Mouse (Mus musculus) kidney, postnatal 14 days (tissue): ENCODE results near the gene Timm17a.
A peak's percentile ranks its signal among the peaks of the same experiment; 100 is the strongest.

Experiments used
- DNase-seq: peaks from one replicate; pipeline ENCODE4 v3.0.0; 2022; ENCODE audit warnings: mixed read lengths

The Timm17a gene

GRCm38 (mm10) chr1:135313284-135314031 is at the start of gene Timm17a:
Gene Timm17a (minus strand): TSS chr1:135313778.
- peak; percentile 95 for DNase-seq

DNA sequence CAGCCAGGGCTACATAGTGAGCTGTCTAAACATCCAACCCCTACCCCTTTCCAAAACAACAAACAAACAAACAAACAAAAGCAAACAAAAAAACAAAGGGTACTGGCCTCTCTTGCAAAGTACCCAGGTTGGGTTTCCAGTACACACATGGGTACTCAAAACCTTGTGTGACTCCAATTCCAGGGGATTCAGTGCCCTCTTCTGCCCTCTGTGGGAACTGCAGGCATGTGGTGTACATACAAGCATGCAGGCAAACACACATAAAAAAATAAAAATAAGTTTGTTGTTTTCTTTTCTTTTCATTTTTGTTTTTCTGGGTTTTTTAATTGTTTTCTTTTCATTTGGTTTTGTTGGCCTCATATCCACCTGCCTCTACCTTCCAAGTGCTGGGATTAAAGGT is 48.5 kb upstream of the Timm17a start:
- no peak for DNase-seq

- no peak for DNase-seq
Observed at GRCm38 (mm10) chr1:135361491-135361890, 47.9 kb upstream of the Timm17a start.

GRCm38 (mm10) chr1:135359071-135359470 is 45.5 kb upstream of the Timm17a start:
- no peak for DNase-seq

DNA sequence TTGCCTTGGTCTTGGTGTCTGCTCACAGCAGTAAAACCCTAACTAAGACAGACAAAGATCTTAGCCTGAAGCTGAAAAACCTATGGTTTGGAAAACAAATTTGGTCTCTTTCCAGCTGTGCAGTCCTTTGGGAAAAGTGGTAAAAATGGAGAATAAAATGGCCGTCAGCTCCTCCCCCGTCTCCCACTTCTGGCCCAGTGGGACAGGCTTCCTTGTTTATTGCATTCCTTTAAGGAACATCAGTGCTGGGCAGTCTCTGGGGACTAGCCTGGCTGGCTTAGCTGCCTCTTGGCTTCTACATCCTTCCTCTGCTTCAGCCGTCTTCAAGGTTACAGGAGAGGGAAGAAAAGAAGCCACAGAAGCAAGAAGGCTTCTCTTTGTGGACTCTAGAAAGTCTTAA is 38.4 kb upstream of the Timm17a start:
- peak; percentile 63 for DNase-seq

DNA sequence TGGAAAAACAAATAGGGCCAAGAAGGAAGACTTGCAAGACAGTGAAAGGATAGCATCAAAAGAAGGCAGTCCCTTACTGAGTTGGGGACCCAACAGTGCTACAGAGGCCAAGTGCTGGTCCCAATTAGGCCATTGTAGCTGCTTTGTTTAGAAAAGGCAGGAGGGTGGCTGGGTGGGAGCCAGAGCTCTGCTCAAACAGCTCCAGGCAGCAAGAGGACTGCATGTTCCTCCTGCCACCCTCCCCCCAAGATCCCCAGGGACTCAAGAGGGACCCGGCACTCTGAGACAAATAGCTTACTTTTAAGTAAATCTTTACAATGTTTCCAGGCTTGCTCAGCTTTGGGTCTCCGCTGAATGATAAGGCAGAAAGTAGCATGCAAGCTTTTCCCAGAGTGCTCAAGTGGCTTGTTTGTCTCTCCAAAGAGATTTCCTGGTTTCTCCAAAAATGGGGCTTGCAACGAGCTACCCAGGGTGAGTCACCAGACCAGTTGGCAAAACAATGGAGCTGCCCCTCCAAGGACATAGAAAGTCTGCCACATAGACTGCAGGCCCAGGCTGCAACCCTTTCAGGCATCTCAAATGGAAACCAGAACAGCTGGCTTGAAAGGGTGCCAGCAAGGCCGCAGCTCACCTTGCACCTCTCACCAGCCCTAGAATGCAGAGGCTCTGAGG is 34.1 kb upstream of the Timm17a start:
- DNase-seq, result peak; percentile 59

DNA sequence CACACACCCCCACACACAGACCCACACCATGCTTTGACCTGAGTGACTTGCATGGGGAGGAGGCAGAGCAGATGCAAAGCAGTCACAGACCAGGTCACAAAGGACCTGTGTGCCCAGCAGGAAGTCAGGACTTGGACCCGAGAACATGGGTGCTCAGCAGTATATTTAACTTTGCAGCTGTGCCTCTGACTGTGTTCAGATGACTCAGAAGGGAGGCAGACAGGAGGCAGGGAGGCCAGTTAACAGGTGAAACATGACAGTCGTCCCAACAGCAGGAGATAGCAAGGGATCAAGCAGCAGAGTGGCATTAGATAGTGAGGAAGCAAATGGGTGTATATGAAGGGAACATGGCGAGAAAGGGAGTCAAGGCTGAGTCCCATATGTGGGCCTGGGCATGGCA is 33.3 kb upstream of the Timm17a start:
- DNase-seq, result no peak

DNA sequence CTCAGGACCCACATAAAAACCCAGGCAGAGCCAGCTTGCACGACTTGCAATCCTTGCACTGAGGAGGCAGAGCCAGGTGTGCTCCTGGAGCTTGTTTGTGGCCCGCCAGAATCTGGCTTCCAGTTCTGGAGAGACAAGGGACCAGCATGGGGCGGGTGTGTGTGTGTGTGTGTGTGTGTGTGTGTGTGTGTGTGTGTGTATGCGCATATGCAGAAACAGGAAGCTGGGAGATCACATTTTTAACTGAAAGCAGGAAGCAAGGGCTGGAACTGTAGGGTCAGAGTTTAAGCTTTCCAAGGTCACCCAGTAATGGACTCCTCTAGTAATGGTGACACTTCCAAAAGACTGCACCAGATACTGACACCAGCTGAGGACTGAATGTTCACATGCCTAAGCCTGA is 30.4 kb upstream of the Timm17a start:
- peak; percentile 43 for DNase-seq

DNA sequence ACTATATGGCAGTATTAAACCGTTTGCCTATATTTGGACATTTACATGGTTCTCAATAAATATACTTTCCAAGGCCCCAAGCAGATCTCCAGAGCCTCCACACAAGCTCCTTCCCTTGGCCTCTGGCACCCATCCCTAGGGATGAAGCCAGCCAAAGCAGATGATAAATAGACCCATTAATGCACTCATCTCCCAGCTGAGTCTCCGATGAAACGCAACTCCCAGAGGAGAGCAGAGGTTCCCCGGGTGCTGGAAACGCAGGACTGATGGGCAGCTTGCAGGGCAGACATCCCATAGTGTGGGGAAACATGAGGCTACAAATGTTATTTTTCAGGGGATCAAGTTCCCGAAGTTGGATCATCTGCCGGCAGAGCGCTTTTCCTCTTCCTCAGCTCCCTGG is 28.4 kb upstream of the Timm17a start:
- peak; percentile 39 for DNase-seq

GRCm38 (mm10) chr1:135330578-135330977 is 17.0 kb upstream of the Timm17a start:
- no peak for DNase-seq

DNA sequence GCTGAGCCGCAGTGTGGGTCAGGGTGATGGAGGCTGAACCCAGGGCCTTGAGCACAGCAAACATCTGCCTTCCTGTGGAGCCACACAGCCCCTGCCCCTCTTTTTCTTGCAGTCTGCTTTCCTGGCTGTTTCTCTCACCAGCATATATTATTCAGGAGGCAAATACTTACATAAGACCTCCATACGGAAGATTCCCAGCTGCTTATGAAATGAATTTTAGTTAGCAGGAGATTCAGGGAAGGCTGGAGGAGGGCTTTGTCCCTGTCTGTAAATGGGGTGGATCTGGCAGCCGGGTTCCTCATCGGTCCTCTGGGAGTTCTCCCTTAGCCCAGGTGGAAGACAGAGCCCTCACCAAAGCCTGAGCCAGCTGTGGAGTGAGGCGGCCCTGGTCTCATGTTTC is 14.8 kb upstream of the Timm17a start:
- no peak for DNase-seq

DNA sequence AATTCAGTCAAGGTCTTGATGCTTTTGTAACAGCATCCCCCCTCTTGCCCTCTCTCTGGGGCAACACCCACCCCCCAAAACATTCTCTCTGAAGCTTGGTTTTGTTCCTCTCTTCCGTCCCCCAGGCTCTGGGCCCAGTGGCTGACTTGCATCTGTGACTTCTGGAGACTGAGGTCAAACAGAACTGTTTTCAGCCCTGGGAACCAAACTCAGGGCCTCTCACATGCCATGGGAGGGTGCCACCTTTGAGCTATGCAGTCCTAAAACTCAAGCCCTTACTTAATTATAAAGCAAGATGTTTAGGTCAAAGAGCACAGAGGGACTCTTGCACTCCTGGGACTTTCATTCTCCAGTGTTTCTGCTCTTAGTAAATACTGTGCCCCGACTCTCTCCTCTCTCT is 12.4 kb upstream of the Timm17a start:
- no peak for DNase-seq

DNA sequence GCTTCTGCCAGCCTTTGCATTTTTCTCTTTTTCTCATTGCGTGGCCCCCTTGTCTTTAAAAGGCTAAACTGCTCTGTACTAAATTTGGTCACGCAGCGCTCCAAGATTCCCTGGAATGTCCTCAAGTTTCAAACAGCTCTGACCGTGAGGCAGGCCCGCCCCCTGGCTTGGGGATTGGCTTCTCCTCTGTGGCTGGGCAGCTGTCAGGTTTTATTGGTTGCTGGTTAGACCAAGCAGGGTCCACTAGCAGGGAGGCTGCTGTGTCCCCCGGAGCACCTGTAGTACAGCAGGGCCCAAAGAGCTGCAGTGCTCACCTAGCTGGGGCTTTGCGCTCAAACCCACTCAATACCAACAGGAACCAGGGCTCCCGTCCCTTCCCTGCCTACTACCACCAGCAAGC is 11.0 kb upstream of the Timm17a start, which contains the start of gene Lmod1:
Gene Lmod1 (plus strand): TSS at position 237 of the 400 bp plus-strand sequence.
- DNase-seq, result peak; percentile 82

DNA sequence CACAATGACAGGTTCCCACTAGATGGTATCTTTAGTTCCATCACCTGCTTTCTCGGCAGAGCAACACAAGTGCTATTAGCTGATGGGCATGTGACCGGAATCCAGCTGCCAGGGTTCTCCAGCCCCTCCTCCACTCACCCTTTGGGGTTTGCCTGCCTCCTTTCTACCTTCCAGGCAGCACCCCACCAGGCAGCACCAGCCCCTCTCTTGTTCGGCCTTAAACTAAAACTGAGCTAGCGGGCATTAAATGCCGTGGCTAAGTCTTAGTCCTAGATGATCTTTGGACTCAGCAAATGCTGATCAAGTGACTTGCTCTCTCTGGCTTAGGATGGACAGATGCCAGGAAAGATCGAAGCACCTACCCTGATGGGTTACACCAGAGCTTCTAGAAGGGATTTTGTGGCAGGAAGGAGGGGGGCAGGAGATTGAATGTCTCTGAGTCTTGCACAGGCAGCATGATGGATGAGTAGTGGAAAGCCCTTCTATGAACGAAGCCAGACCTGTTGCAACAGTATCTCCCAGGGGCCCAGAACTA is 9.9 kb upstream of the Timm17a start:
- DNase-seq, result peak; percentile 52

- DNase-seq, result no peak
Observed at GRCm38 (mm10) chr1:135312201-135312600, 1.4 kb downstream of the Timm17a start.

DNA sequence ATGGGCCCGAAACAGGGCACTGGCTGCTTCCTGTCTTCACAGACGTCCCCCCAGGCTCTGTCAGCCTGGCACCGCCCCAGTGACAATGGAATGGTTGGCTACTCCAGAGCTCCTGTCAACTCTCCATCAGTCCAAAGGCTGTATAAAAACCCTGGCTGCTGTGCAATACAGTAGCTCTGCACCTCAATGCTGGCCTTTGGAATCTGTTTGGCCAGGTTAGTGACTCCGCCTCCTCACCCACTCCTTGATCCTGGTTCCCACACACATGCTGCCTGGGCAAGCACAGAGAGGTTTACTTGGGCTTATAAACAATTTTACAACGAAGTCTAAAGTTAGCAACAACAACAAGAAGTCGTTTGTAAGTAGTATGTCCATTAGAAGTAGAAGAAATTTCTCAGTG is 2.2 kb downstream of the Timm17a start:
- peak; percentile 65 for DNase-seq

GRCm38 (mm10) chr1:135290908-135291307 is 22.7 kb downstream of the Timm17a start:
- DNase-seq, result no peak

GRCm38 (mm10) chr1:135286311-135286710 is 27.3 kb downstream of the Timm17a start:
- DNase-seq, result peak; percentile 29

- DNase-seq, result peak; percentile 82
Observed at GRCm38 (mm10) chr1:135283826-135284291, 29.7 kb downstream of the Timm17a start, which contains the start of gene Rnpep. Gene Rnpep (minus strand): TSS chr1:135284084.

- peak; percentile 50 for DNase-seq
Observed at GRCm38 (mm10) chr1:135283287-135283825, 30.2 kb downstream of the Timm17a start.

DNA sequence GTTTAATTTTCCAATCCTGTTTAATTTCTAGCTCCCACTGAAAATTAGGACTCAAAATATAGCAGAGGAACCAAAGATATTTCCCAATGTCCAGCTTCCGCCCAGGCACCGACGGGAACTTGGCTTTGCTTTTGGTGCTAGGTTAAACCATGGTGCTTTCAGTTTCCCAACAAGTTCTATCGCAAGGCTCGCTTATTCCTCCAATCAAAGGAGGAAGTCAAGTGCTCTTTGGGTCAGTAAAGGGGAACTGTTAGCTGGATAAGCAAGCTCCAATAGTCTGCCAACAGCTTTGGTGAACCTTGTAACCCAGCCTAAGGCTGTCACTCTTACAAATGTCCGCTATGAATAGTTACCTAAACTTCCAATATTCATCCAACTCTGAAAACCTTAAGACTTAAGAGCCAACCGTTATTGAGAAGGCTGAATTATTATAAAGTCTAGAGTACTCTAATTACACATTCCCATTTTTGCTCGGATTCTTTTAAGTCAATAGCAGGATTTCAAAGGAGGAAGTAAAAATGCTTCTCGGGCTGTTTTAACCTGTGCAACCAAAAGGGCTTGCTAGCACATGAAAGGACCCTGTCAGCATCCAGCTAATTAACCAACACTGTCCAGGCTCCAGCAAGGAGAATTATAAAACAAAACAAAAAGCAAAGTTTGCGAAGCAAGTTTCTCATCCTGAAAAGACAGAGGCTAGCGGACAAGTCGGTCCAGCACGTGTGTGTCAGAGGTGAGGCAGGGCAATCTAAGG is 30.9 kb downstream of the Timm17a start:
- DNase-seq, result no peak

DNA sequence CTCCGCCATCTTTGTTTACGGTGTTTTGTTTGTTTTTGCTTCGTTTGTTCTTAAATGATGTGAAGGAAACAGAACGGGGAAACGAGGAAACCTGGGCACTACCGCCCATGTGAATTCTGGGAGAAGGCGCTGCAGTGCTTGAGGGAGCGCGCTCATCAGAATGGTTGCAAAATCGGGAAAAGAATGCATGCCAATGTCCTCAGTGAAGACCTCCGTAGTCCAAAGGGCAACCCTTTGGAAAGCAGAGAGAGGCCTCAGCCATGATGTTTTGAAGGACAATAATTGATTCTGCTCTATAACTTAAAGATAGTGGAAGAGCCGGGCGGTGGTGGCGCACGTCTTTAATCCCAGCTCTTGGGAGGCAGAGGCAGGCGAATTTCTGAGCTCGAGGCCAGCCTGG is 31.7 kb downstream of the Timm17a start:
- no peak for DNase-seq

GRCm38 (mm10) chr1:135280646-135281045 is 32.9 kb downstream of the Timm17a start:
- DNase-seq, result peak; percentile 78
